Mouse (Mus musculus) CH12.LX (cell line): ENCODE data around the gene Rnf144a.

Source experiments
- CTCF ChIP-seq, 2 experiments: IDR thresholded peaks in 1 of 2; conservative IDR thresholded peaks in 1 of 2; 2 replicates each; pipeline ENCODE4 v1.5.1; 2011 to 2012; ENCODE audit warnings: low read depth in 2 of 2, low read length in 2 of 2, improper control_type of control experiment in 1 of 2, inconsistent platforms in 1 of 2, mild to moderate bottlenecking in 1 of 2, moderate library complexity in 1 of 2
- EP300 ChIP-seq: IDR thresholded peaks from 2 replicates; pipeline ENCODE4 v1.6.1; 2011; ENCODE audit warnings: low read length, improper control_type of control experiment
- ZKSCAN1 ChIP-seq: IDR thresholded peaks from 2 replicates; pipeline ENCODE4 v1.6.1; 2012; ENCODE audit warnings: low read depth, inconsistent platforms, low read length, improper control_type of control experiment, borderline replicate concordance

DNA sequence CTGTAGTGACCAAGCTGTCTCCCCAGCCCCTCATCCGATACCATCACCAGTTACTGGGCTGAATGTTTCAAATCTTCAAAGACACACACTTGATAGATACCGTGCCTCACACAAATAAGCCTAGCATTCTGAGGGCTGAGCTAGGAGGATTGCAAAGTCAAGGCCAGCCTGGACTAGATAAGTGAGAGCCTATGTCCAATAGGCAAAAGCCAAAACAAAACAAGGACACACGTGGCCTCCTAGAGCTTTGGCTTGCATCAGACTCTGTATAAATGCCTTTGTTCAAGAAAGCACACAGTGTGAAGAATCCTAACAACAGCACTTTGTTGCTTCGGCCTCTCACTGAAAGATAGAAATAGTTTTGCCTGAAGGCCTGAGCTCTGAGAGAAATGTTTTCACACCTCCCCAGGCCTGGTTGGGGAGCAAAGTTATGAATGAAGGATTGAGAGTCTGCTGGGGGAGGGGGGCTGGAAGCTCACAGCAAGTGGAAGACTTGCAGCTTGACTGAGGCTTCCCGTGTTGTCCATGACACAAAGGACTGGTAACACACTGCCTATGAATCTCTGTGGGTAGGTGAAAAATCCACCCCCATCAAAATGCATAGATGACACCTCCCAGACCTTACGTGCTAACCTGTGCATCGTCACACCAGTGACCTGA lies 1.7 kb upstream of the Rnf144a start:
- TF ChIP-seq EP300 = no peak
- no peak for TF ChIP-seq CTCF (conservative IDR thresholded peaks at IDR 0.05 in 1 of 2, IDR thresholded peaks at IDR 0.05 in 1 of 2; ENCODE audit: low read depth in 2 of 2, low read length in 2 of 2)
- TF ChIP-seq ZKSCAN1 = no peak
